Mouse (Mus musculus) left cerebral cortex, adult 2 months (tissue): Measurements from ENCODE around the gene Lims1. TPM values are rescaled to one million over a fixed set of nuclear protein-coding genes. Genes with fewer than 3 reads are reported as not detected.

ENCODE experiments used
- DNase-seq, 2 experiments: peaks; one replicate each; pipeline ENCODE4 v3.0.0; 2021 to 2022; ENCODE audit warnings: low spot score in 2 of 2, mixed read lengths in 1 of 2; ENCODE audit errors: extremely low spot score in 1 of 2
- H3K27ac ChIP-seq: fragments of 200-600 bp; 2 replicates; pipeline ENCODE4 v1.8.1; 2022
- H3K4me3 ChIP-seq: fragments of 200-600 bp; 2 replicates; pipeline ENCODE4 v1.8.1; 2022
- CTCF ChIP-seq: fragments of 200-600 bp; IDR thresholded peaks from 2 replicates; pipeline ENCODE4 v1.8.1; 2022; ENCODE audit warnings: antibody characterized with exemption, mild to moderate bottlenecking, moderate library complexity
- intact Hi-C: fragments of 180-260 bp; cut with DNase I; formaldehyde crosslinking; loops from one replicate; pipeline ENCODE4 v1.15.1; 2025
- total RNA-seq, 2 experiments: library from RNA; stranded (reverse); gene quantifications; 2 replicates each; pipeline ENCODE4 v1.2.3; 2021

The Lims1 gene
- total RNA-seq, 2 experiments from 2014 or later = 22.4 to 22.8 TPM

DNA sequence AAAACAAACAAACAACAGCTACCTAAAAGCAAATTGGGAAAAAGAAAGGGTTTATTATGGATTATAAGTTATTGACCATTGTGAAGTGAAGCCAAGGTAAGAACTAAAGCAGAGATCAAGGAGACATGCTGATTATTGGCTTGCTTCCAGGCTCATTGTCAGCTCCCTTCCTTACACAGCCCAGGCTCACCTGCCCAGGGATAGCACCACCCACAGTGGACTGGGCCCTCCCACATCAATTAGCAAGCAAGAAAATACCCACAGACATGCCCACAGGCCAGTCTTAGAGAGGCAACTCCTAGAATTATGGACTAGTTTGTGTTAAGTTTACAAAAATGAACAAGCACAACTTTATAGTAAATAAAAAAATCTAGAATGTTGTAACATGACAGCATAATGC, 89.6 kb downstream of the Lims1 start:
- Histone ChIP-seq H3K27ac (no peak overlapping the region), H3K4me3 (no peak overlapping the region)
- DNase-seq = no peak
- intact Hi-C loops = no loop called here
- no peak for TF ChIP-seq CTCF

- no peak for TF ChIP-seq CTCF
- intact Hi-C loops = no loop called here
- DNase-seq = no peak
- H3K4me3 ChIP-seq = no peak overlapping the region
- H3K27ac ChIP-seq = no peak overlapping the region
Measured at GRCm38 (mm10) chr10:58416702-58417101, 93.4 kb downstream of the Lims1 start.

GRCm38 (mm10) chr10:58418290-58418971, 95.2 kb downstream of the Lims1 start:
- intact Hi-C loops = no loop called here
- TF ChIP-seq CTCF = no peak
- Histone ChIP-seq H3K27ac (no peak overlapping the region), H3K4me3 (no peak overlapping the region)
- DNase-seq = no peak

DNA sequence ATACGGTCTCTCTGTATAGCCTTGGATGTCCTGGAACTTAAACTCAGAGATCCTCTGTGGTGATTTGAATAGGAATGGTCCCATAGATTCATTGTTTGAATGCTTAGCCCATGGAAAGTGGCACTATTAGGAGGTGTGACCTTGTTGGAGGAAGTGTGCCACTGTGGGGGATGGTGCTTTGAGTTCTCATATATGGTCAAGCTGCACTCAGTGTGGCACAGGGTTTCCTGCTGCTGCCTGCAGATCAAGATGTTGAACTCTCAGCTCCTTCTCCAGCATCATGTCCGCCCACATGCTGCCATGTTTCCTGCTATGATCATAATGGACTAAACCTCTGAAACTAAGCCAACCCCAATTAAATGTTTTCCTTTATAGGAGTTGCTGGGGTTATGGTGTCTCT, 104.7 kb downstream of the Lims1 start:
- intact Hi-C loops = no loop called here

DNA sequence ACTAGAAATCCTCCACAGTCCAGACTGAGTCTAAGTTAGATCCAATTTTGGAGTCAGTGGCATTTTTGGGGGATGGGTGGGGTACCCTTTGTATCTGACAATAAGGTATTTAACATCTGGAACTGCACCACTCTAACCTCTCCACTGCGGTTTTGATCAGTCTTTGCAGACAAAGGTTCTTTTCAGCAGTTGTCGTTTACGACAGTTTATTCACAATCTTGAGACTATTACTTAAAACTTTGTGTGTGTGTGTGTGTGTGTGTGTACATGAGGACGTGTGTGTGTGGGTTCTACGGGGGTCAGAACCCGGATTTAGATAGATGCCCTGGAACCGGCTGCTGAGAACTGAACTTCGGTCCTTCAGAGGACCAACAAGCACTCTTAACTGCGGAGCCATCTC, 122.6 kb downstream of the Lims1 start:
- TF ChIP-seq CTCF = no peak
- intact Hi-C loops = loop anchor here (1.0 to 5.0 kb wide), 4 partner anchors 44 to 85 kb away; no protein-coding TSS in a partner anchor
- Histone ChIP-seq H3K4me3 (peak overlapping the region; percentile 93), H3K27ac (peak overlapping the region; percentile 97)
- DNase-seq = no peak

More for the DNA sequence above, 104.7 kb downstream of the Lims1 start:
- Histone ChIP-seq H3K27ac (no peak overlapping the region), H3K4me3 (no peak overlapping the region)
- no peak for TF ChIP-seq CTCF
- no peak for DNase-seq

DNA sequence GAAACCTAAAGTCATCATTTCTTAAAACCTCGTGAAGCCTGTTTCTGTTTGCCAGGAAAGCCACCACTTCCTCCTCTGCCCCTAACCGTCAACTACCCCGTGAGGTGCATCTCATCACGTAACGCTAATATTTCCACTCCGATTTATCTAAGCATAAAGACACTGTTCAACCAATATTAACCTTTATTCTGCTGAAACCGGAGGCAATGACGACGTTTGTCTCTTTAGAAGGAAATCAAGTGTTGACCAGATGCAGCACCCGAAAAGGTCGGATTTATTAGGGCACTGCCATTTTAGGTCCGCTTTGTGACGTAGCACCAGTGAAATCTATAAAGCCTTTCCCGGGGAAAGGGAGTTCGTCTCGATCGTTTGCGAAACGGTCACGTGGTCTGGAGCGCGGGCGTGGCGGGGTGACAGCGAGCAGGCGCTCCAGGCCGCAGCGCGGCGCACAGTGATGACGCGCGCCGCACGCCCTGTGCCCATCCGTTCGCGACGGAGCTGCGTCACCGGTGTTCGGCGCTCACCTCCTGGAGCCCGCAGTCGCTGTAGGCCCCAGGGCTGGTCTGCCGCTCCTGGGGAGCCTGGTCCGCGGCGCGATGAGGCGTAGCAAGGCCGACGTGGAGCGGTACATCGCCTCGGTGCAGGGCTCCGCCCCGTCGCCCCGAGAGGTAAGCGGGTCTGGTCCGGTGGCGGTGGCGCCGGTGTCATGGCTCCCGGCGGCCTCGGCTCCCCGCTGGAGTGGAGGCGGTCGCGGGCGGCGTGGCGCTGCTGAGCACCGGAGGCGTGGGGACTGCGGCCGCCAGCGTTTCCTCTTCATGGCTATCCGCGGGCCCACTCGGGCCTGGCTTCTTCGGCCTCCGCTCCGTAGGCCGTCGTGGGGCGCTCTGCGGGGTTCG, 123.4 kb downstream of the Lims1 start, which contains the start of gene Ranbp2:
TSS of gene Ranbp2 (plus strand) at position 537 of the 896 bp plus-strand sequence.
- intact Hi-C loops = loop anchor here (1.0 to 5.0 kb wide), 4 partner anchors 44 to 86 kb away; no protein-coding TSS in a partner anchor
- no peak for TF ChIP-seq CTCF

GRCm38 (mm10) chr10:58447280-58447781, 124.1 kb downstream of the Lims1 start:
- DNase-seq = no peak
- intact Hi-C loops = loop anchor here (2.0 to 5.0 kb wide), 3 partner anchors 45 to 87 kb away; no protein-coding TSS in a partner anchor
- TF ChIP-seq CTCF = no peak
- Histone ChIP-seq H3K27ac (peak overlapping the region; percentile 97), H3K4me3 (peak overlapping the region; percentile 93)

More for the DNA sequence above, 123.4 kb downstream of the Lims1 start, which contains the start of gene Ranbp2:
- H3K27ac ChIP-seq = peak within 1 kb of the TSS; percentile 97
- H3K4me3 ChIP-seq = peak within 1 kb of the TSS; percentile 93
- DNase-seq = peak; percentile 99 to 100

DNA sequence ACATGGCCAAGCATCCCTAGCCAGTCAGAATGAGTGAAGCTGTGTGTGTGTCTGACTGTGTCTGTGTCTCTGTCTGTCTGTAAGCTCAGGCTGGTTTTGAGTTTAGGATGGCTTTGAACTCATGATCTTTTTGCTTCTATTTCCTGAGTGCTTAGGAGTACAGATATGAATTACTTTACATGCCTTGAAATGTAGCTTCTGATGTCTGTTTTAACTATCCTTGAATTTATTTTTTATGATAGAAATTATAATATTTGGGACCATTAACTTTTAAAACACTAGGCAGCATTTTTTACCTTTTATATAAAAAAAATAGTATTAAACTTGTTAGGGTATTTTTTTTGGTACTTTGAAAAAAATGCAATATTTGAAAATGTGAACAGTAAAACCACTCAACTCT, 128.3 kb downstream of the Lims1 start:
- intact Hi-C loops = no loop called here
- DNase-seq = no peak
- no peak for TF ChIP-seq CTCF
- H3K4me3 ChIP-seq = no peak overlapping the region
- no peak overlapping the region for H3K27ac ChIP-seq

DNA sequence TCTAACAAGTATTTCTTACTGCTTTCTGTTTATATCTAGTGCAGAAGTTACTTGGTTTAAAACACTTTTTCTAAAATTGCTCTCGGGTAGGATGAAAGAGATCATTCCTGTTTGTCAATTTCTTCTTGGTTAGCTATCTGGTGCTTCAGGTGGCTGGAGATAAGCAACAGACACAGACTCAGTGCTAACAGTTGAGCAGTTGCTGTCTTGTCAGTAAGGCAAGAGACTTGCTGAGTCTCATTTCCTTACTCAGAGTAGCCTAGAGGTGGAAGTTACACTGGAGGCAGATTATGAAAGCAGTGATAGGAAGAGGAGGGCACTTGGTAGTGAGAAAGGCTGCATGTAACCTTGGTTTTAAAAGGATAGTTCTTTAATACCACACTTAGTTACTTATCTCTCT, 128.9 kb downstream of the Lims1 start:
- Histone ChIP-seq H3K27ac (no peak overlapping the region), H3K4me3 (no peak overlapping the region)
- no peak for TF ChIP-seq CTCF
- intact Hi-C loops = no loop called here
- no peak for DNase-seq

DNA sequence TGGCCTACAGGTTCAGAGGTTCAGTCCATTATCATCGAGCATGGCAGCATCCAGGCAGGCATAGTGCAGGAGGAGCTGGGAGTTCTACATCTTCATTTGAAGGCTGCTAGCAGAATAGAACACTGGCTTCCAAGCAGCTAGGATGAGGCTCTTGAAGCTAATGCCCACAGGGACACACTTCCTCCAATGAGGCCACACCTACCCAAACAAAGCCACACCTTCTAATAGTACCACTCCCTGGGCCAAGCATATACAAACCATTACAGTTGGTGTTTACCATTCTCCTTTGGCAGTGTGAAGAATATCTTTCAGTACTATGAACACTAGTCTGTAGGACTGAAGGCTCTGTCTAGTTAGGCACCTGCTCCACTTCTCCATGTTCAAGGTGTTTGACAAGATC, 136.6 kb downstream of the Lims1 start:
- TF ChIP-seq CTCF = no peak
- Histone ChIP-seq H3K27ac (no peak overlapping the region), H3K4me3 (no peak overlapping the region)
- intact Hi-C loops = loop anchor here (5.0 kb wide), 1 partner anchor 32 kb away; no protein-coding TSS in a partner anchor
- no peak for DNase-seq

Other genes starting within 250 kb of the Lims1 start
- not detected for gene AW822073, start 98.5 kb upstream of the Lims1 start, total RNA-seq
- gene Duxf3, start 90.8 kb upstream of the Lims1 start, total RNA-seq = not detected
- gene Gm4981, start 86.8 kb upstream of the Lims1 start, total RNA-seq = not detected
- gene Gcc2, start 68.0 kb upstream of the Lims1 start, total RNA-seq = 100 to 1,000 TPM in 1 of 2 experiments, 10 to 100 TPM in 1; 86.5 to 104 TPM
- gene Ranbp2, start 123.5 kb downstream of the Lims1 start, total RNA-seq = 10 to 100 TPM; 92.3 to 96.3 TPM
- 1 to 10 TPM; 4.4 to 5.5 TPM for gene Ccdc138, start 174.5 kb downstream of the Lims1 start, total RNA-seq